Mouse (Mus musculus): ENCODE data around the gene Tango6. TPM values are rescaled to one million over a fixed set of nuclear protein-coding genes. Genes with fewer than 3 reads are reported as not detected.

Tango6 gene
- polyA plus RNA-seq, 1 experiment = 7.3 TPM

GRCm38 (mm10) chr8:106700131-106700530 lies 17.3 kb downstream of the Tango6 start:
- Histone ChIP-seq H3K79me2 (ENCODE audit: control insufficient read depth, insufficient read depth) (no peaks in the 10 kb centered on the region), H3K36me3 (ENCODE audit: control insufficient read depth, insufficient read depth) (peaks cover 38% of the 10 kb centered on the region), H3K4me3 (ENCODE audit: insufficient read depth, poor library complexity, severe bottlenecking) (no peak overlapping the region), H3K79me3 (ENCODE audit: low read depth) (no peaks in the 10 kb centered on the region), H3K27me3 (ENCODE audit: control insufficient read depth, insufficient read depth, insufficient read length) (no peaks in the 10 kb centered on the region), H3ac (ENCODE audit: control insufficient read depth, insufficient read length, low read depth) (no peak overlapping the region)
- TF ChIP-seq MAX (IDR thresholded peaks at IDR 0.05) = no peak
- TF ChIP-seq MYOG (IDR thresholded peaks at IDR 0.05; ENCODE audit: control insufficient read depth, extremely low read depth, insufficient read length) = no peak
- no peak for TF ChIP-seq USF1 (IDR thresholded peaks at IDR 0.05; ENCODE audit: low read depth)
- TF ChIP-seq CEBPB (IDR thresholded peaks at IDR 0.05; ENCODE audit: low read depth) = no peak
- no peak for TF ChIP-seq CTCF (IDR thresholded peaks at IDR 0.05; ENCODE audit: control insufficient read depth, insufficient read depth, insufficient read length)
- no peak for TF ChIP-seq MYOD1 (IDR thresholded peaks at IDR 0.05; ENCODE audit: control insufficient read depth, insufficient read length, low read depth)
- TF ChIP-seq FOSL1 (IDR thresholded peaks at IDR 0.05; ENCODE audit: insufficient read depth, low read length, poor library complexity, severe bottlenecking) = no peak

GRCm38 (mm10) chr8:106701360-106701759 lies 18.5 kb downstream of the Tango6 start:
- Histone ChIP-seq H3K27me3 (ENCODE audit: control insufficient read depth, insufficient read depth, insufficient read length) (no peaks in the 10 kb centered on the region), H3K79me3 (ENCODE audit: low read depth) (no peaks in the 10 kb centered on the region), H3K4me3 (ENCODE audit: insufficient read depth, poor library complexity, severe bottlenecking) (no peak overlapping the region), H3K36me3 (ENCODE audit: control insufficient read depth, insufficient read depth) (peaks cover 38% of the 10 kb centered on the region), H3K79me2 (ENCODE audit: control insufficient read depth, insufficient read depth) (no peaks in the 10 kb centered on the region), H3ac (ENCODE audit: control insufficient read depth, insufficient read length, low read depth) (no peak overlapping the region)
- TF ChIP-seq CEBPB (IDR thresholded peaks at IDR 0.05; ENCODE audit: low read depth) = peak; percentile 87
- TF ChIP-seq MAX (IDR thresholded peaks at IDR 0.05) = no peak
- TF ChIP-seq MYOD1 (IDR thresholded peaks at IDR 0.05; ENCODE audit: control insufficient read depth, insufficient read length, low read depth) = no peak

- Histone ChIP-seq H3K36me3 (ENCODE audit: control insufficient read depth, insufficient read depth) (peaks cover 32% of the 10 kb centered on the region), H3K79me2 (ENCODE audit: control insufficient read depth, insufficient read depth) (no peaks in the 10 kb centered on the region)
- no peak for TF ChIP-seq MAX (IDR thresholded peaks at IDR 0.05)
- no peak for TF ChIP-seq MYOD1 (IDR thresholded peaks at IDR 0.05; ENCODE audit: control insufficient read depth, insufficient read length, low read depth)
- no peak for TF ChIP-seq CTCF (IDR thresholded peaks at IDR 0.05; ENCODE audit: control insufficient read depth, insufficient read depth, insufficient read length)
- no peak for TF ChIP-seq FOSL1 (IDR thresholded peaks at IDR 0.05; ENCODE audit: insufficient read depth, low read length, poor library complexity, severe bottlenecking)
- no peak for TF ChIP-seq CEBPB (IDR thresholded peaks at IDR 0.05; ENCODE audit: low read depth)
- TF ChIP-seq USF1 (IDR thresholded peaks at IDR 0.05; ENCODE audit: low read depth) = no peak
- TF ChIP-seq MYOG (IDR thresholded peaks at IDR 0.05; ENCODE audit: control insufficient read depth, extremely low read depth, insufficient read length) = no peak
Observed at GRCm38 (mm10) chr8:106704199-106704900, 21.5 kb downstream of the Tango6 start.

GRCm38 (mm10) chr8:106704901-106705321 lies 22.0 kb downstream of the Tango6 start:
- H3ac ChIP-seq (ENCODE audit: control insufficient read depth, insufficient read length, low read depth) = no peak overlapping the region
- H3K36me3 ChIP-seq (ENCODE audit: control insufficient read depth, insufficient read depth) = peaks cover 26% of the 10 kb centered on the region
- no peaks in the 10 kb centered on the region for H3K27me3 ChIP-seq (ENCODE audit: control insufficient read depth, insufficient read depth, insufficient read length)
- no peaks in the 10 kb centered on the region for H3K79me3 ChIP-seq (ENCODE audit: low read depth)
- no peak for TF ChIP-seq MYOG (IDR thresholded peaks at IDR 0.05; ENCODE audit: control insufficient read depth, extremely low read depth, insufficient read length)
- TF ChIP-seq CEBPB (IDR thresholded peaks at IDR 0.05; ENCODE audit: low read depth) = no peak
- TF ChIP-seq CTCF (IDR thresholded peaks at IDR 0.05; ENCODE audit: control insufficient read depth, insufficient read depth, insufficient read length) = no peak
- TF ChIP-seq MYOD1 (IDR thresholded peaks at IDR 0.05; ENCODE audit: control insufficient read depth, insufficient read length, low read depth) = no peak
- TF ChIP-seq FOSL1 (IDR thresholded peaks at IDR 0.05; ENCODE audit: insufficient read depth, low read length, poor library complexity, severe bottlenecking) = no peak
- TF ChIP-seq MAX (IDR thresholded peaks at IDR 0.05) = no peak
- TF ChIP-seq USF1 (IDR thresholded peaks at IDR 0.05; ENCODE audit: low read depth) = no peak
- no peaks in the 10 kb centered on the region for H3K79me2 ChIP-seq (ENCODE audit: control insufficient read depth, insufficient read depth)
- no peak overlapping the region for H3K4me3 ChIP-seq (ENCODE audit: insufficient read depth, poor library complexity, severe bottlenecking)

More at GRCm38 (mm10) chr8:106704199-106704900, 21.5 kb downstream of the Tango6 start:
- no peak overlapping the region for H3K4me3 ChIP-seq (ENCODE audit: insufficient read depth, poor library complexity, severe bottlenecking)
- H3ac ChIP-seq (ENCODE audit: control insufficient read depth, insufficient read length, low read depth) = no peak overlapping the region
- no peaks in the 10 kb centered on the region for H3K27me3 ChIP-seq (ENCODE audit: control insufficient read depth, insufficient read depth, insufficient read length)
- H3K79me3 ChIP-seq (ENCODE audit: low read depth) = no peaks in the 10 kb centered on the region

- Histone ChIP-seq H3K36me3 (ENCODE audit: control insufficient read depth, insufficient read depth) (peaks cover 17% of the 10 kb centered on the region), H3ac (ENCODE audit: control insufficient read depth, insufficient read length, low read depth) (no peak overlapping the region), H3K79me3 (ENCODE audit: low read depth) (no peaks in the 10 kb centered on the region), H3K79me2 (ENCODE audit: control insufficient read depth, insufficient read depth) (no peaks in the 10 kb centered on the region), H3K4me3 (ENCODE audit: insufficient read depth, poor library complexity, severe bottlenecking) (no peak overlapping the region), H3K27me3 (ENCODE audit: control insufficient read depth, insufficient read depth, insufficient read length) (no peaks in the 10 kb centered on the region)
- no peak for TF ChIP-seq USF1 (IDR thresholded peaks at IDR 0.05; ENCODE audit: low read depth)
- TF ChIP-seq MYOD1 (IDR thresholded peaks at IDR 0.05; ENCODE audit: control insufficient read depth, insufficient read length, low read depth) = no peak
- TF ChIP-seq CEBPB (IDR thresholded peaks at IDR 0.05; ENCODE audit: low read depth) = no peak
- TF ChIP-seq FOSL1 (IDR thresholded peaks at IDR 0.05; ENCODE audit: insufficient read depth, low read length, poor library complexity, severe bottlenecking) = no peak
- no peak for TF ChIP-seq MYOG (IDR thresholded peaks at IDR 0.05; ENCODE audit: control insufficient read depth, extremely low read depth, insufficient read length)
- no peak for TF ChIP-seq CTCF (IDR thresholded peaks at IDR 0.05; ENCODE audit: control insufficient read depth, insufficient read depth, insufficient read length)
Observed at GRCm38 (mm10) chr8:106706194-106706593, 23.3 kb downstream of the Tango6 start.

DNA sequence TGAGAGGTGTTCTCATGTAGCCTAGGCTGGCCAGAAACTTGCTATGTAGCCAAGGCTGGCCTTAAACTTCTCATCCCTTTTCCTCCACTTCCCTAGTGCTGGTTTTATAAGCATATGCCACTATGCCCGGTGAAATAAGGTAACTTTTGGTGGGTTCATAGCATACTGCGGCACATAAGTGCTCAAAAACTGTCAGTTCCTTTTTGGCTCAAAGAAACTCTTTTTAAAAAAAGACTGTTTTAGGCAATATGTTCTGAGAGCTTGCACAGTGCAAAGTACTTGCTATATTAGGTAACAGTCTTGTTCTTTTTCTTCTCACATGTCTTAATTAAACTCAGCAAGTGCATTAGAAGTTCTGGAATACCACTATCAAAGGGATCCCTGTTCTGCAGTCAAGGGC lies 27.1 kb downstream of the Tango6 start:
- TF ChIP-seq CTCF (IDR thresholded peaks at IDR 0.05; ENCODE audit: control insufficient read depth, insufficient read depth, insufficient read length) (no peak), CEBPB (IDR thresholded peaks at IDR 0.05; ENCODE audit: low read depth) (no peak), MYOG (IDR thresholded peaks at IDR 0.05; ENCODE audit: control insufficient read depth, extremely low read depth, insufficient read length) (no peak), MYOD1 (IDR thresholded peaks at IDR 0.05; ENCODE audit: control insufficient read depth, insufficient read length, low read depth) (no peak), FOSL1 (IDR thresholded peaks at IDR 0.05; ENCODE audit: insufficient read depth, low read length, poor library complexity, severe bottlenecking) (no peak), MAX (IDR thresholded peaks at IDR 0.05) (no peak), USF1 (IDR thresholded peaks at IDR 0.05; ENCODE audit: low read depth) (no peak)
- no peaks in the 10 kb centered on the region for H3K27me3 ChIP-seq (ENCODE audit: control insufficient read depth, insufficient read depth, insufficient read length)
- no peak overlapping the region for H3K4me3 ChIP-seq (ENCODE audit: insufficient read depth, poor library complexity, severe bottlenecking)
- H3K36me3 ChIP-seq (ENCODE audit: control insufficient read depth, insufficient read depth) = peaks cover 7% of the 10 kb centered on the region
- no peaks in the 10 kb centered on the region for H3K79me3 ChIP-seq (ENCODE audit: low read depth)
- no peak overlapping the region for H3ac ChIP-seq (ENCODE audit: control insufficient read depth, insufficient read length, low read depth)
- H3K79me2 ChIP-seq (ENCODE audit: control insufficient read depth, insufficient read depth) = no peaks in the 10 kb centered on the region

Measured in C2C12 (cell line).